Mouse (Mus musculus) layer of hippocampus, adult 9-10 months (tissue): Measurements from ENCODE around the gene Olfr389.

Source experiments
- DNase-seq: peaks from one replicate; pipeline ENCODE4 v3.0.0; 2022; ENCODE audit warnings: low spot score

Gene Olfr389

DNA sequence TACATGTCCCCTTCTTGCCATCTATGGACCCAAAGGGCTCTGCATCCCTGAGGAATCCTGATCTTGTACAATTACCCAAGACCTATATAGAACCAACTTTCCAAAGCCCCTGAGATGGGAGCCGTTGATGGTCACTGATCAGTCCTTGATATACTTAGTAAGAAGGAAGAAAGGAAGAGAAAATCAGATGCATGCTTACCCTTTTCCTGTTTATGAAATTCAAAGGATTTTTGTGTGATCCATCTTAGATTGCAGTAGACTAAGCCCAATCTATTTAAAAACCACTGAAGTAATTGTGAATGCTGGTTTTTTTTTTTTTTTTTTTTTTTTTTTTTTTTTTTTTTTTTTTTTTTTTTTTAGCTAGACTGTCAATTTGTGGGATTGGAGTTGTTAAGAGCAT, at the start of gene Olfr389:
TSS of gene Olfr389 (minus strand) at position 101 of the 400 bp plus-strand sequence.
- no peak for DNase-seq

DNA sequence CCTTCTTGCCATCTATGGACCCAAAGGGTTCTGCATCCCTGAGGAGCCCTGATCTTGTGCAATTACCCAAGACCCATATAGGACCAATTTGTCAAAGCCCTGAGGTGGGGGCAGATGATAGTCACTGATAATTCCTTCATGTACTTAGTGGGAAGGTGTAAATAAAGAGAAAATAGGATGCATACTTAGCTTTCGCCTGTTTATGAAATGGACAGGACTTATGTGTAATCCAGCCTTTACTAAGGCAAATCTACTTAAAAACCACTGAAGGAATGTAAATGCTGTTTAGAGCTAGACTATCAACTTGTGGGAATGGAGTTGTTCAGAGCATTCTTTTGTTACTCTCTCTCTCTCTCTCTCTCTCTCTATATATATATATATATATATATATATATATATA, 36.4 kb upstream of the Olfr389 start, which contains the start of gene Olfr392:
TSS of gene Olfr392 (minus strand) at position 101 of the 400 bp plus-strand sequence.
- no peak for DNase-seq

DNA sequence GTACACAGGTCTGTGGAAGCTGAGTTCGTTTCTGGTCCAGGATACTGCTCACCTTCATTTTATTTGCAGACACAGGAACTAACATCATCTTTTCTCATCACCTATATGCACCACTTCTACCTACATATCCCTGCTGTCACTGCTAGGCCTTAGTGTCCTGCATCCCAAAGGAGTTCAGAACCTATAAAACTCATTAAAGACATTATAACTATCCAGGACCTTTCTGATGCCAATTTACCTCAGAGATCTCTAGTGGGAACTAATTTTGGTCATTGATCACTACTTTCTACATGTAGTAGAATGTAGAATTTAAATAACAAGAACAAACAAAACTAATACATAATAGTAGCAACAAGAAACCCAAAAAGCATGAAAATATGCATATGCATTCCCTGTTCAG, 22.4 kb upstream of the Olfr389 start, which contains the start of gene Olfr391-ps:
TSS of gene Olfr391-ps (minus strand) at position 101 of the 400 bp plus-strand sequence.
- DNase-seq = no peak

DNA sequence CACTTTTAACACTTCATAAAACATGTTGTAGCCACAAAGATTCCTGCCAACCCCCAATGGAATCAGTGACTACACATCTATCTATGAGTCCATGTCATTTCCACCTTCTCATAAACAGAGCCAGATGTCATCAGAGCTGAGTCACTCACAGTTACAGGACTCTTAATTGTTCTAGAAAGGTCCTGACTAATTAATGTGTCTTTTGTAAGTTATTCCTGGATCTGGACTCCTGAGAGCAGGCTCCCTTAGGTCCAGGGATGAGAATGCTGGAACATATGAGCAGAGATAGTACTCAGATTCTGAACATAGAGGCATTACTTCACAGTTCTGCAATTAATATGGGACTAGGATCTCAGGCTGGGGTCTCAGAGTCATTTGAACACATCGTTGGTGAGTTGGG, 2.2 kb upstream of the Olfr389 start, which contains the start of gene Olfr390:
TSS of gene Olfr390 (plus strand) at position 301 of the 400 bp plus-strand sequence.
- no peak for DNase-seq

DNA sequence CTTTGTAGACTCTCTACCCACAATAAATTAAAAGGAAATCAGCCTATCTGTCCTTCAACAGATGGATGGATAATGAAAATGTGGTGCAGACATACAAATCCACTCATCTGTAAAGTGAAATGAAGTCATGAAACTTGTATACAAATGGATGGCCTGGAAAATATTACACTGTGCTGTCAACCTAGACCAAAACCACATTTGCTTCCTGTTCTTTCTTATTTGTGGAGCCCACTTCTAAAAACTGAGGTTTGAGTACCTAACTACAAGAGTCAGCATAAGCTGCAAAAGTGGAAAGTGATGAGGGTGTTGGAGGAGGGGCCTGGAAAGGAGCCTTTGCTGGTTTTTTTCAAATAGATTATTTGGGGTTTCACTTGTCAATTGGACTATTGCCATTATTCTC, 21.4 kb downstream of the Olfr389 start:
- no peak for DNase-seq
